Mouse (Mus musculus) ES-E14 (cell line): ENCODE measurements around the gene Sfxn2.

ENCODE experiments used
- ZC3H11A ChIP-seq: IDR thresholded peaks from 2 replicates; pipeline ENCODE4 v1.6.1; 2012; ENCODE audit warnings: low read depth, mild to moderate bottlenecking, inconsistent platforms, low read length, borderline replicate concordance
- ZNF384 ChIP-seq: IDR thresholded peaks from 2 replicates; pipeline ENCODE4 v1.6.1; 2012; ENCODE audit warnings: low read depth, low read length, inconsistent platforms

- TF ChIP-seq ZNF384 (no peak), ZC3H11A (no peak)
These were observed 33.6 kb downstream of the Sfxn2 start for GRCm38 (mm10) chr19:46606718-46607117.
